Mouse (Mus musculus): ENCODE results near the gene Cebpe.

GRCm38 (mm10) chr14:54705844-54706243 is 6.1 kb downstream of the Cebpe start:
- TF ChIP-seq CTCF (IDR thresholded peaks at IDR 0.05; ENCODE audit: insufficient read depth, low read length) (no peak), POLR2A (IDR thresholded peaks at IDR 0.05; ENCODE audit: borderline replicate concordance, extremely low read depth, low read depth, low read length) (no peak)
